Mouse (Mus musculus) G1E (cell line): Measurements from ENCODE around the gene Cd59a.

Source experiments
- CTCF ChIP-seq: IDR thresholded peaks from 2 replicates; pipeline ENCODE4 v1.5.1; 2012; ENCODE audit warnings: low read depth, low read length, inconsistent platforms, mixed read lengths
- GATA1 ChIP-seq: IDR thresholded peaks from 2 replicates; pipeline ENCODE4 v1.6.1; 2012; ENCODE audit warnings: borderline replicate concordance, low read length, inconsistent platforms, mixed read lengths
- GATA2 ChIP-seq: IDR thresholded peaks from 2 replicates; pipeline ENCODE4 v1.6.1; 2012; ENCODE audit warnings: low read depth, low read length, inconsistent platforms, borderline replicate concordance
- TAL1 ChIP-seq: conservative IDR thresholded peaks from 2 replicates; pipeline ENCODE4 v1.6.1; 2012; ENCODE audit warnings: low read depth, low read length, inconsistent platforms, mixed read lengths

DNA sequence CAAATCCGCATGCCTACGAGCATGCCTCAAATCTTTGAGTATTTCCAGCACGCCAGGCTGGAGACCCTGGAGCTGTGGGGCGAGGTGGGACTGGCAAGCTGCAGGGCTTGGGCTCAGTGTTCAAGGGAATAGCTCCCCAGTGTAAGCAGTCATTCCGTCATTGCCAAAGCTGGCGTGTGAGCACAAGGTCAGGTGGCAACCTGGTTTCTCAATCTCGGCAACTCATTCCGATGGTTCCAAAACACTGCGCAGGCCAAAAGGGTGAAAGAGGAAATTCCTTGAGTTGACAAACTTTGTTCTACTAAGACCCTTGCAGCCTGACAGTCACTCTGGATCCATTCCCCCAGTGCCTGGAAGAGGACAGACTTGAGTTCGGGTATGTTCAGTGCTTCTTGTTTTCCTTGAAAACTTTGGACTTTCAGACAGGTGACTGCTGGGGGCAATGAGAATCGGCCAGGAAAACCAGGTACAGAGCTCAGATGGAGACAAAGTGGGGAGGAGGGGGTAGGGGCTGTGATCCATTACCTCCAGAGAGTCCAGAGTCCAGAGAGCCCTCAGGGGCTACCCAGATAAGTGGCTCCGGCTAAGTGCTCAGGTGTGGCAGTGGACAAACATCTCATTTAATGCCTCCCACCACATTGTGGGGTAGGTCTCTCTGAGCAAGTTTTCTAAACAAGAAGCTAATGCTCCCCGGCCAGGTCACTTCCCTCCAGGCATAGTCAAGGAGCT, 33.4 kb downstream of the Cd59a start:
- no peak for TF ChIP-seq GATA2
- no peak for TF ChIP-seq GATA1
- no peak for TF ChIP-seq CTCF
- TF ChIP-seq TAL1, result no peak
